Mouse (Mus musculus) v-Abl transformed pro-B cells (cell line): ENCODE measurements around the gene Gon4l.

ENCODE experiments used
- in situ Hi-C, 2 experiments: fragments of 400-800 bp; cut with MboI; formaldehyde crosslinking; loops; one replicate each; pipeline ENCODE4 v1.15.1; 2025; ENCODE audit not compliant: unreplicated experiment in 2 of 2

The Gon4l gene

GRCm38 (mm10) chr3:88906393-88907159 is 71.5 kb downstream of the Gon4l start:
- in situ Hi-C loops, result loop anchor here in 1 of 2 experiments (10.0 kb wide), 1 partner anchor 52 kb away; no protein-coding TSS in a partner anchor

- in situ Hi-C loops, result no loop called here
Measured at GRCm38 (mm10) chr3:88912585-88912984, 77.6 kb downstream of the Gon4l start.

GRCm38 (mm10) chr3:88913511-88914383 is 78.7 kb downstream of the Gon4l start, which contains the start of gene Msto1:
Gene Msto1 (minus strand): TSS chr3:88913999.
- in situ Hi-C loops, result no loop called here

- in situ Hi-C loops, result no loop called here
Measured at GRCm38 (mm10) chr3:88914384-88914810, 79.4 kb downstream of the Gon4l start.

GRCm38 (mm10) chr3:88918981-88919380 is 84.0 kb downstream of the Gon4l start:
- in situ Hi-C loops, result no loop called here

- in situ Hi-C loops, result no loop called here
Measured at GRCm38 (mm10) chr3:88921411-88921810, 86.4 kb downstream of the Gon4l start.

- in situ Hi-C loops, result no loop called here
Measured at GRCm38 (mm10) chr3:88923989-88924591, 89.1 kb downstream of the Gon4l start.

GRCm38 (mm10) chr3:88925651-88926050 is 90.6 kb downstream of the Gon4l start:
- in situ Hi-C loops, result loop anchor here in 1 of 2 experiments (25.0 kb wide), 1 partner anchor 112 kb away; no protein-coding TSS in a partner anchor

GRCm38 (mm10) chr3:88929501-88929900 is 94.5 kb downstream of the Gon4l start:
- in situ Hi-C loops, result loop anchor here in 1 of 2 experiments (25.0 kb wide), 1 partner anchor 108 kb away; no protein-coding TSS in a partner anchor

GRCm38 (mm10) chr3:88939071-88939470 is 104.0 kb downstream of the Gon4l start:
- in situ Hi-C loops, result loop anchor here in 1 of 2 experiments (25.0 kb wide), 1 partner anchor 98 kb away; no protein-coding TSS in a partner anchor

- in situ Hi-C loops, result loop anchor here (5.0 to 25.0 kb wide), 4 partner anchors 93 to 285 kb away; partner anchors contain the start of genes Mtx1 (in 1 of the 2) and Muc1 (in 1 of the 2)
Measured at GRCm38 (mm10) chr3:88939749-88940148, 104.7 kb downstream of the Gon4l start.

GRCm38 (mm10) chr3:88942316-88942880 is 107.4 kb downstream of the Gon4l start:
- in situ Hi-C loops, result loop anchor here (5.0 to 25.0 kb wide), 4 partner anchors 90 to 282 kb away; partner anchors contain the start of genes Mtx1 (in 1 of the 2) and Muc1 (in 1 of the 2)

GRCm38 (mm10) chr3:88944109-88944508 is 109.1 kb downstream of the Gon4l start:
- in situ Hi-C loops, result loop anchor here (5.0 to 25.0 kb wide), 4 partner anchors 88 to 281 kb away; partner anchors contain the start of genes Mtx1 (in 1 of the 2) and Muc1 (in 1 of the 2)

GRCm38 (mm10) chr3:88949786-88950575 is 115.0 kb downstream of the Gon4l start:
- in situ Hi-C loops, result loop anchor here (10.0 to 25.0 kb wide), 3 partner anchors 87 to 275 kb away; partner anchors contain the start of genes Mtx1 (in 1 of the 2) and Muc1 (in 1 of the 2)

GRCm38 (mm10) chr3:88950576-88951326 is 115.7 kb downstream of the Gon4l start, which contains the start of the genes Ash1l and Dap3:
Gene Ash1l (plus strand): TSS chr3:88950622.
Gene Dap3 (minus strand): TSS chr3:88951181.
- in situ Hi-C loops, result no loop called here

GRCm38 (mm10) chr3:88951327-88951800 is 116.3 kb downstream of the Gon4l start:
- in situ Hi-C loops, result no loop called here

GRCm38 (mm10) chr3:88953246-88953645 is 118.2 kb downstream of the Gon4l start:
- in situ Hi-C loops, result no loop called here

- in situ Hi-C loops, result no loop called here
Measured at GRCm38 (mm10) chr3:88953736-88954135, 118.7 kb downstream of the Gon4l start.
